Mouse (Mus musculus) cerebral cortex, adult 2 months (tissue): ENCODE data around the gene Gpx8.

Experiments used
- WGBS: fragments of 180-500 bp; shearing (Covaris S2); methylation state at CpG from one replicate; pipeline ENCODE4 v1.1.7; 2018; 5-methylcytosine and 5-hydroxymethylcytosine counted together

Gpx8 gene

DNA sequence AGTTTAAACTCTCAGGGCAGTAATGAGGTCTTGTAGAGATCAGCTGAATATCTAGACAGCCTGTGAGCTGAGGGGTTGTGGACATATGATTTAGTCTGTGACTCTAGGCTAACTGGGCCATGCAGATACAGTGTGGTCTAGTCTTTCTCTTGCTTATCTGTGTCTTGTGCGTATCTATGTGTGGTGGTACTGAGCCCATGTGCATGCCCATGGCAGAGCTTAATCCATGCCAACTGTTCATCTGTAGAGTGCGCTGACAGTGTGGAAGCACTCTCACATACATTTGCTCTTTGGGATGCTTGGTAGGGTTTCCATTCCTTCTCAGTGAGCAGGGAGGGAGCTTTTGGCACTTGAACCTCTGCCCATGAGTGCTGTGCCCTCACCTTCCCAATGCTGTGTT lies 24.7 kb downstream of the Gpx8 start:
- WGBS = 69% methylated on average over 2 of the region's 2 CpGs

GRCm38 (mm10) chr13:113013174-113013953 lies 32.8 kb downstream of the Gpx8 start:
- WGBS = 37% methylated on average over 20 of the region's 20 CpGs

- WGBS = 48% methylated on average over 6 of the region's 6 CpGs
Observed at GRCm38 (mm10) chr13:113012683-113013082, 33.5 kb downstream of the Gpx8 start.

GRCm38 (mm10) chr13:113000576-113001318 lies 45.5 kb downstream of the Gpx8 start:
- 82% methylated on average over 9 of the region's 9 CpGs for WGBS

DNA sequence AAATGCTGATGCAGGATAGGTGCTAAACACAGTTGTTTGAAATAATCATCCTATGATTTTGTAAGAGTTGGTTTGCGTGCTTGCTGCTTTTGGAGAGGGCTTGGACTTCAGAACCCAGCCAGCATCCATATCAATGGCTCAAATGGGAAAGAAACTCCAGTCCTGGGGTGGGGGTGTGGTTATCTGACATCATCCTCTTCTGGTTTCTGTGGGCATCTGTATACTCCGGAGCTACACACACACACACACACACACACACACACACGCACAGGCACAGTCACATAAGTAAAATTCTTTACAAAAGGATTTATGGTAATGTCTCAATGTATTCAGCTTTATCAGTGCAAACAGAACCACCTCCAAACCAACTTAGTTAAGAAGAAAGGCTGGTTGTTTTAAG lies 46.1 kb downstream of the Gpx8 start:
- WGBS = 82% methylated on average over 3 of the region's 3 CpGs

DNA sequence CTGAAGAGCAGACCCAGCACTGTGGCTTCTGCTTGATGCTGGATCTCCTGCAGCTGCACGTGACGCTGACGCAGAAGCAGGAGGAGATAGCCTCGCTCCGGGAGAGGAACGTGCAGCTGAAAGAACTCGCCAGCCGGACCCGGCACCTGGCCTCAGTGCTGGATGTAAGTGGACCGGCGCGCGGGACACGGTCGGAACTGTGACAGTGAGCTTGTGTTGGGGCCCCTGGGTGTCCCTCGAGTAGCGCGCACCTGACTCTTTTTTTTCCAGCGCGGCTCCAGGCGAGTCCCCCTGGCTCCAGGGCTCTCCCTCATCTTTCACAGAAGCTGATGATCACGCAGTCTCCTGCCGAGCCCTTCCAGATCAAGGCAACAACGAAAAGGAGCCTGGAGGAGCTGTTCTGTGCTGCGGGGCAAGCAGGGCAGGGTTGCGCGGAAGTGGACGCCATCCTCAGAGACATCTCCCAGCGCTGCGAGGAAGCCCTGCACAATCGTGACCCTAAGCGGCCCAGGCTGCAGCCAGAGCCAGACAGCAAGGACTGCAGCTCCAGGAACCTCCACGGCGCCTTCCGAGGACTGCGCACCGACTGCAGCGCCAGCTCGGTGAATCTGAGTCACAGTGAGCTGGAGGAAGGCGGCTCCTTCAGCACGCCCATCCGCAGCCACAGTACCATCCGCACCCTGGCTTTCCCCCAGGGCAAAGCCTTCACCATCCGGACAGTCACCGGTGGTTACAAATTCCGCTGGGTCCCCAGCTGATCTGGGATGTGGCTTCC lies 47.6 kb downstream of the Gpx8 start:
- 1% methylated on average over 46 of the region's 46 CpGs for WGBS

DNA sequence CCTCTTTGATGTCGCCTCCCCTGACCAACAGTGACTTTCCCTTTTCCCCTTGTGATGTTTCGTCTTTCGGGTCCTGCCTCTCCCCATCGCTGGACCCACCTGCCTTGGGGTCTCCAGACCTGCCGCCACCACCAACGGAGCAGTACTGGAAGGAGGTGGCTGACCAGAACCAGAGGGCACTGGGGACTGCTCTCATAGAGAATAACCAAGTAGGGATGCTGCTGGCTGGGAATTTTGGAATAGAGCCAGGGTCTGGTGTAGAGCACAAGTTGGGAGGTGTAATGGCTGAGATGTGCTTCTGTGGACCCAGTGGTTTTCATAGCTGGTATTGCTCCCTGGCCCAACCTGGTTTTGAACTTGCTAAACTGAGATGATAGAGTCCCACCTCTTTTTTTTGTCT lies 48.8 kb downstream of the Gpx8 start:
- 73% methylated on average over 6 of the region's 6 CpGs for WGBS

- 53% methylated on average over 4 of the region's 4 CpGs for WGBS
Observed at GRCm38 (mm10) chr13:112996407-112996806, 49.8 kb downstream of the Gpx8 start.

GRCm38 (mm10) chr13:112994191-112994590 lies 52.0 kb downstream of the Gpx8 start:
- WGBS = 1% methylated on average over 25 of the region's 25 CpGs

DNA sequence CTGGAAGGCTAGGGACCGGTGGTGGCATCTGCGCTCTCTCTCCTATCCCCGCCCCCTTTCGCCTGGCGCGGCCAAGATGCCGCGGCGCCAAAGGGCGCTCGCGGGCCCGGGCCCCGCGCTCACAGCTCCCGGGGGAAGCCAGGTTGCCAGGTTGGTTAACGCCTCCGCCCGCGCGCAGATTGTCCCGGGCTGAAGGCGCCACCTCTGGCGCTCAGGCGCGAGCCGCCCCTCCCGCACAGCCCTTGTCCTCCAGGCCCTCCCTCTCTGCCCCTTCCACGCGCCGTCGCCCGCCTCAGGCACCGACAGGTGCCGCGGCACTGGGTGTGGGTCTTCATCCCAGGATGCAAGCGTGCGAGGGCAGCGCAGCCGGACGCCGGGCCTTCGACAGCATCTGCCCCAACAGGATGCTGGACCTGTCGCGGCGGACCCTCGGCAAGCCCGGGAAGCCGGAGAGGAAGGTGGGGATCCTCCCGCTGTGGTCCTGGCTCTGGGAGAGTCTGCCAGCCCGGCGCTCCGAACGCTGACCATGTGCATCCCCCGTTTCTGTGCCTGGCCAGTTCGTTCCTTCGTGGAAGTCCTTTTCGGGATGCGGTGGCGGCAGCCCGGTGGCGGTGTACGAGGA lies 52.6 kb downstream of the Gpx8 start, which contains the start of gene Mcidas:
TSS of gene Mcidas (plus strand) at position 315 of the 622 bp plus-strand sequence.
- WGBS = under 1% methylated on average over 63 of the region's 63 CpGs
